Mouse (Mus musculus) embryo, embryonic 11.5 days (tissue): ENCODE measurements around the gene Gm20388.

Experiments used
- DNase-seq: peaks from one replicate; pipeline ENCODE4 v3.0.0-alpha.2; 2012; ENCODE audit warnings: low read depth, low spot score

Gm20388 gene

GRCm38 (mm10) chr8:121706956-121707355, 1796.3 kb downstream of the Gm20388 start:
- no peak for DNase-seq

GRCm38 (mm10) chr8:121708406-121708805, 1797.8 kb downstream of the Gm20388 start:
- DNase-seq, result no peak

GRCm38 (mm10) chr8:121717502-121717901, 1806.9 kb downstream of the Gm20388 start:
- no peak for DNase-seq

- DNase-seq, result peak; percentile 82
These were observed 1807.4 kb downstream of the Gm20388 start for GRCm38 (mm10) chr8:121717982-121718425.

GRCm38 (mm10) chr8:121718925-121719324, 1808.3 kb downstream of the Gm20388 start:
- no peak for DNase-seq

- DNase-seq, result no peak
These were observed 1810.4 kb downstream of the Gm20388 start for GRCm38 (mm10) chr8:121721072-121721471.

- DNase-seq, result no peak
These were observed 1813.2 kb downstream of the Gm20388 start for GRCm38 (mm10) chr8:121723846-121724245.

- no peak for DNase-seq
These were observed 1816.5 kb downstream of the Gm20388 start for GRCm38 (mm10) chr8:121727164-121727563.

- DNase-seq, result no peak
These were observed 1818.7 kb downstream of the Gm20388 start, which contains the start of gene Jph3 for GRCm38 (mm10) chr8:121729323-121729722. Jph3 (plus strand) TSS chr8:121729623.

- DNase-seq, result no peak
These were observed 1819.1 kb downstream of the Gm20388 start for GRCm38 (mm10) chr8:121729754-121730153.

GRCm38 (mm10) chr8:121730170-121730569, 1819.5 kb downstream of the Gm20388 start:
- no peak for DNase-seq

GRCm38 (mm10) chr8:121730646-121731045, 1820.0 kb downstream of the Gm20388 start:
- no peak for DNase-seq

- DNase-seq, result no peak
These were observed 1820.4 kb downstream of the Gm20388 start for GRCm38 (mm10) chr8:121731060-121731459.

GRCm38 (mm10) chr8:121731471-121732333, 1821.1 kb downstream of the Gm20388 start:
- no peak for DNase-seq

- DNase-seq, result no peak
These were observed 1821.7 kb downstream of the Gm20388 start for GRCm38 (mm10) chr8:121732334-121732665.

GRCm38 (mm10) chr8:121734262-121734661, 1823.6 kb downstream of the Gm20388 start:
- no peak for DNase-seq

GRCm38 (mm10) chr8:121736236-121736635, 1825.6 kb downstream of the Gm20388 start:
- peak; percentile 74 for DNase-seq

GRCm38 (mm10) chr8:121740721-121741120, 1830.1 kb downstream of the Gm20388 start:
- no peak for DNase-seq

- DNase-seq, result no peak
These were observed 1838.9 kb downstream of the Gm20388 start for GRCm38 (mm10) chr8:121749501-121749900.

- DNase-seq, result no peak
These were observed 1839.9 kb downstream of the Gm20388 start for GRCm38 (mm10) chr8:121750512-121750911.

- DNase-seq, result peak; percentile 37
These were observed 1840.8 kb downstream of the Gm20388 start for GRCm38 (mm10) chr8:121751407-121751806.

- DNase-seq, result no peak
These were observed 1847.8 kb downstream of the Gm20388 start for GRCm38 (mm10) chr8:121758470-121758869.

- DNase-seq, result no peak
These were observed 1849.8 kb downstream of the Gm20388 start for GRCm38 (mm10) chr8:121760484-121760883.
